Mouse (Mus musculus) mature B cell (primary cell): ENCODE measurements around the gene Blcap.

Experiments
- in situ Hi-C: fragments of 300-500 bp; cut with MboI; formaldehyde crosslinking; loops from 2 replicates; pipeline ENCODE4 v1.14.3; 2019

The Blcap gene

DNA sequence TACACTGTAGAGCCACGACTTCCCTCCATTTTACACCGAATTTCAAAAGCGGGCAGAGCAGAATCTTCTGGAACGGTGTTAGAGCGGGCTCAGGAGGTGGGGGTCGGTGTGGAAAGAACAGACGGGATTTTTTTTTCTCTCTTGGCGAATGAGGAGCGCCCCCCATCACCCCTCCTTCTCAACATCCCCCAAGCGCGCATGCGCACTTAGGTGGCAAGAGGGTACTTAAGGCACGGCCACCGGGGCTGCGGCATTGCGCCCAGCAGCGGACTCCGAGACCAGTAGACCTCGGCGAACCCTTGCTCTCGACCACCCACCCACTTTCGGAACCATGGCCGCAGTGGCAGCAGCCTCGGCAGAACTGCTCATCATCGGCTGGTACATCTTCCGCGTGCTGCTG is 11.2 kb downstream of the Blcap start, which contains the start of gene Nnat:
Gene Nnat, plus strand, starts transcription at position 221 of the 400 bp plus-strand sequence.
- in situ Hi-C loops, result no loop called here

GRCm38 (mm10) chr2:157559440-157559839 is 11.6 kb downstream of the Blcap start:
- in situ Hi-C loops, result no loop called here

GRCm38 (mm10) chr2:157558520-157558919 is 12.6 kb downstream of the Blcap start:
- in situ Hi-C loops, result no loop called here

- in situ Hi-C loops, result no loop called here
These were observed 13.0 kb downstream of the Blcap start for GRCm38 (mm10) chr2:157558051-157558450.

- in situ Hi-C loops, result no loop called here
These were observed 14.9 kb downstream of the Blcap start for GRCm38 (mm10) chr2:157556074-157556698.

- in situ Hi-C loops, result no loop called here
These were observed 18.8 kb downstream of the Blcap start for GRCm38 (mm10) chr2:157552158-157552886.

GRCm38 (mm10) chr2:157550292-157550691 is 20.8 kb downstream of the Blcap start:
- in situ Hi-C loops, result no loop called here

- in situ Hi-C loops, result no loop called here
These were observed 24.4 kb downstream of the Blcap start for GRCm38 (mm10) chr2:157546686-157547085.

DNA sequence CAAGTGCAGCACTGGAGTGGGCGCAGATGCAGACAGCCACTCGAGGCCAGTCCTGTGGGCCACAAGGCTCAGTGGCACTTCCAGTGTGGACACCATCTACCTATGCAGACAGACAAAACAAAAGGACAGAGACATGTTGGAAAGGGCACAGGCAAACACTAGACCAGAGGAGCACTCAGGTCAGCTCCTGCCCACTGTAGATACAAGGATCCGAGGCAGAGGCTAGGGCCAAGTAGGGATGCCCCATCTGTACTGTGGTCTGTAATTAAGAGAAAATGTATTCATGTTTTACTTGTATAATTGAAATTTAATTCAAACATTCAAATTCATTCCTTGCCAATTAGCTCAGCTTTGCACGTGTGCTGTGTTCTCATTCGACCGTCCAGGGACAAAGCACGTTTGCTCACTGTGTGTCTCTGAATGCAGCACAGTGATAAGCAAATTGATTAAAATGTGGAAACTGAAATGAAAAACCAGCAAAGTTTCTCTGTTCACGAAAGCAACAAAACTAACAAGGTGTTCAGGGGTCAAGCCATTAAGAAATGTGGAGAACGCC is 26.7 kb downstream of the Blcap start:
- in situ Hi-C loops, result no loop called here

- in situ Hi-C loops, result no loop called here
These were observed 28.7 kb downstream of the Blcap start for GRCm38 (mm10) chr2:157542415-157542814.

- in situ Hi-C loops, result no loop called here
These were observed 29.4 kb downstream of the Blcap start for GRCm38 (mm10) chr2:157541631-157542030.

- in situ Hi-C loops, result no loop called here
These were observed 30.0 kb downstream of the Blcap start for GRCm38 (mm10) chr2:157540953-157541569.

DNA sequence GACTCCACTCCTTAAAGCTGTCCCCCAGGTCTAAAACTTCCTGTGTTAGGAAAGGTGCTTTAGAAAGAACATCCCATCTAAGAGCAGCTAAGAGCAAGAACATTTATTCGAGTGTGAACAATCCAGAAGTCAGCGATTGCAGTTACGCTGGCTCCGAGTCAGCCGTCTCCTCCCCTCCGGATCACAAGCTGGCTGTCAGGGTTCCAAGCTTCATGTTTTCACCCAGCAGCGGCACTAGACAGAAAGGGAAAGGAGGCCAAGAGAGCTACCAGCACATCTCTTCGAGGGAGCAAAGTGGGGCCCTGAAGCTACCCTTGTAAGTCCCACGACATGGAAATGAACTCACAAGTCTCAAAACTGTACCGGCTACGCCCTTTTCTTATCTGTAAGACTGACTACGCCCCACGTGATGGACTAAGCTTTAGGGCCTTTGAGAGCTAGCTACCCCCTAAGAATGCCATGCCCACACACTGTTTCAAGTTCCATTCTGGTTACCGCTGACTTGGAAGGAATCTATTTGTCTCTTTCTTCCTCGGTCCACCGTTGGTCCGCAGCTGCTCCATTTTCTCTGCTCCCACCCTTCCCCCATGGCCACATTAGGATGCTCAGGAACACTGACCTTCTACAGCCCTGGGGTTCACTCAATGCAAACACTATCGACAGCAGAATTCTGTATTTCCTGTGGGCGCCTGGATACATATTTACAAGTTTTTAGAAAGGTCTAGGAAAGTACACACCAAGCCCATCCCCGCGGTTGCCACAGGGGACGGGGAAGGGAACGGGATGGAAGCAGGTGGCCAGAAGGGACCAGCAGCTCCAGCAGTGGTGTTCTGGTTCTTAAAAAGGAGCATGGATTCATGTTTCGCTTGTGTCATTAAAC is 30.8 kb downstream of the Blcap start:
- in situ Hi-C loops, result no loop called here

- in situ Hi-C loops, result no loop called here
These were observed 34.0 kb downstream of the Blcap start for GRCm38 (mm10) chr2:157537118-157537517.

- in situ Hi-C loops, result no loop called here
These were observed 34.5 kb downstream of the Blcap start for GRCm38 (mm10) chr2:157536476-157537081.

DNA sequence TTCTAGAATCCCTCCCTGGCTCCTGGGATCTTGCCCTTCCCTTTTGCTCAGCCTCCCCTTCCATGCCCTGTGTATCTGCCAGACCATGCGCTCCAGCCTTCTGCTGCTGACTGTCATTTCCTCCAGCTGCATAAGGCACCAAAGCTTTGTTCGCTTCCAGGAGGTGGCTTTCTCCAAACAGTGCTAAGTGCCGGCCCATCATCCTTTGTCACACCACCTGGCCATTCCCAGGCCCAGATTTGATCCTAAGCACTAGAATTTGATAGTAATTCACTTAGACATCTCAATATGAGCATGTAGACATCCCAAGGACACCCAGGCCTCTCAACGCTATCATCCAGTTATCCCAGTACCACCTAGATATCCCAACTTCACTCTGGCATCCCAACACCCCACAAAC is 36.9 kb downstream of the Blcap start:
- in situ Hi-C loops, result no loop called here

GRCm38 (mm10) chr2:157531681-157532426 is 39.2 kb downstream of the Blcap start:
- in situ Hi-C loops, result no loop called here

DNA sequence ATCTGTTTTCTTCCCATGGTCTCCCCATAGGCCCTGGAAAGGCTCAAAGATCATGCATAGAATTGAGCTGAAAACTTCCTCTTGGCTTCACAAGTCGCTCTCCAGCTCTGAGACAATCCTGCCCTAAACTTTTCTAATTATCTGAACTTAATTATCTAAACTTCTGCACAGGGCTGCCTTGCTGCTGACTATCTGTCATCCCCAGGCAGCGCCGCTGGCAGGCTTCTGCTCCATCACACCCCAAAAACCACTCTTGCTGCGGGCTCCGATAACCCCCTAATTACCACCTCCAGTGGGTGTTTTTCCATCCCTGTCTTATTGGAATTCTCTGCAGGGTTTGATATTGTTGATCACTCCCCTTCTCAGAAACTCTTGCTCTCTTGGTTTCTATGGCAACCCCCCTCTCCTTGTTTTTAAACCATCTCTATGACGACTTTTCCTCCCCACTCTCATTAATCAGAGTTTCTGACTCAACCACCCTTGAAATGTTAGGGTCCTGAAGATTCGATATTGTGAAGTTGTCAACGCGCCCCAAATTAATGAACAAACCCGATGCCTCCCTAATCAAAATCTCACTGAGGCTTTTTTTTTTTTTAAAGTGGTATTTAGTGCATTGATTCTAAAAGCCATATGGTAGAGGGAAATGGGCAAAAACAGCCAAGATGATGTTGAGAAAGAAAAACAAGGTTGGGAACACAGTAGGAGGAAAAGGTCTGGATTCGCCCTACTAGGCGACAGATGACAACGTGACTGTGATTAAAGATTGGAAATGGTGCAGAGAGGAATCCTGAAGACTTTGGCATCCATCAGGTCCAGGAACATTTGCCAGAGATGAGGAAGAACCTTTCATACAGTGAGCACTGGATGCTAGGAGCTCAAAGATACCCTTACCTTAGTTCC is 40.8 kb downstream of the Blcap start:
- in situ Hi-C loops, result no loop called here

GRCm38 (mm10) chr2:157522556-157522955 is 48.5 kb downstream of the Blcap start:
- in situ Hi-C loops, result no loop called here

DNA sequence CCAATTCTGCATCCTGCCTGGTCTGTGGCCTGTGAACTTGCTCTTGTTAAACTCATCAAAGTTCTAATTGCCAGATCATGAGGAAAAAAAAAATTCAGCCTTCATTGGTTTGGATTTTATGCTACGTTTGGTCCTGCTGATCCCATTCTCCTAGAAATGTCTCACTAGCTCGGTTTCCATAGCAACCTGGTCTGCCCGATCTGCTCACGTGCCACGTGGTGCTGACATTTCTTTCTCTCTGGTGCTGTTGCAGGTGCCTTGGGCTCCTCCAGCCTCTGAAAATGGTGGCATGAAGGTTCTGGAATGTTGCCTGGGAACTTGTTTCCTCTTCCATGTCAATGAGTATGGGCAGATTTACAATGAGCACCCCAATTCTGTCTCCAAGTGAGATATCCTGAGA is 50.6 kb downstream of the Blcap start:
- in situ Hi-C loops, result no loop called here
